Mouse (Mus musculus) cerebellum, postnatal 25 days (tissue): ENCODE results near the gene Acap3.

Experiments used
- DNase-seq, 2 experiments: peaks; one replicate each; pipeline ENCODE4 v3.0.0; 2021; ENCODE audit warnings: mixed read lengths in 2 of 2

The Acap3 gene

GRCm38 (mm10) chr4:155891551-155892001 is at the start of gene Acap3, which contains the start of gene Pusl1:
Acap3 (plus strand) TSS chr4:155891822.
Pusl1 (minus strand) TSS chr4:155891781.
- peak; percentile 98 to 99 for DNase-seq

GRCm38 (mm10) chr4:155843231-155843630 is 48.4 kb upstream of the Acap3 start:
- peak in 1 of 2 experiments; percentile 3 for DNase-seq

GRCm38 (mm10) chr4:155846871-155847578 is 44.6 kb upstream of the Acap3 start, which contains the start of gene Dvl1:
Dvl1 (plus strand) TSS chr4:155847402.
- DNase-seq, result peak; percentile 98 to 99

DNA sequence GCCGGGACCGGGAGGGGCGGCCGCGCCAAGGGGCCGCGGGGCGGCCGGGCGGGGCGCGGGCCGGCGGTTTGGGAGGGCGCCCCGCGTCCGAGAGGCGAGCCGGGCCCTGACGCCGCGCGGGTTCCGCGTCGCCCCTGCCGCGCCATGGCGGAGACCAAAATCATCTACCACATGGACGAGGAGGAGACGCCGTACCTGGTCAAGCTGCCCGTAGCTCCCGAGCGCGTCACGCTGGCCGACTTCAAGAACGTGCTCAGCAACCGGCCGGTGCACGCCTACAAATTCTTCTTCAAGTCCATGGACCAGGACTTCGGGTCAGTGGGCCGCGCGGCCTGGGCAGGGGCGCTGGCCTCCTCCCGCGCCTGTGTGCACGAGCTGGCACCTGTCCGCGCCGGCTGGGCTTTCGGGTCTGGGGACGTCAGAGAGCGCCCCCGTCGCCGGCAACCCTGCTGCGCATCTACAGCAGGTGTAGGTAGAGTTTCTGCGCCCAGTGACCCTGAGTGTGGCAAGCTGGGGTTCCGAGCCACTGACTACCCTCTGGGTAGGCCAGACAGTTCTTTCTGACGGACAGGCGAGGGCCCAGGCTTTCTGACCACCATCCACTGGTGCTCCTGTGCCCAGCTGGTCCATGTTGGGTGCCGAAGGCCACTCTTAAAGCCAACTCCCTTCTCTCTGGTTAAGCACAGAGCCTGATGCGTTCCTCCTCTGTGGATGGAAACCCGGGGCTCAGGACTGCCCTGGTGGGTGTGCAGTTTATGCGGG is 43.9 kb upstream of the Acap3 start:
- peak; percentile 49 to 70 for DNase-seq

- peak in 1 of 2 experiments; percentile 22 for DNase-seq
These were observed 43.1 kb upstream of the Acap3 start for GRCm38 (mm10) chr4:155848434-155849095.

- peak in 1 of 2 experiments; percentile 9 for DNase-seq
These were observed 42.2 kb upstream of the Acap3 start for GRCm38 (mm10) chr4:155849391-155849790.

DNA sequence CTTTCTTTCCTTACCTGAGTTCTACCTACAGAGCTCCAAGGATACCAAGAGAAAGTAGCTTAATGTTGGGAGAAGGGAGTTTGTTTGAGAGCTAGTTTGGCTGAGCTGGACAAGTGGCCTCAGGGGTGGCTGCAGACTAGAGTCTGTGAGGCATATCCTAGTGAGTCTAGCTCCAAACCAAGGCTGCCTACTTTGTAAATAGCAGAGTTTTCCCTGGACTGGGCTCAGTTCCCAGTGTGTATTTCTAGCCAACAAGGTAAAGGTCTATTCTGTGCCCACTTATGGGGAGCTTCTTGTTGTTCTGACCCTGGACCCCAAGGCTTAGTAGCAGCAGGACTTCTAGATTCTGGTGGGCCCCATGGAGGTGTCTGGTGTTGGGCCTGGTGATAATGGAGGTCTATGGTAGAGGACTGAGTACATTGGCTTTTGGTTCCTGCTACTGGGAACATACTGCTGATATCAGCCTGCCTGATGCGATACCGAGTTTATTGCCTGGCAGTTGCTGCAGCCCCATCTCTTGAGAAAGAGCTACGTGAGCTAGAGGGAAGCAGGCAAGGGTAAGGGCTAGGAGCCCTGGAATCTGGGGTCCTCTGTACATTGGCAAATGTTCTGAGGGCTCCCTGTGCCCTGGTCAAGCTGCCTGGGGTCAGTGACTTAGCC is 41.7 kb upstream of the Acap3 start:
- DNase-seq, result peak in 1 of 2 experiments; percentile 10

GRCm38 (mm10) chr4:155851368-155851767 is 40.3 kb upstream of the Acap3 start:
- DNase-seq, result peak in 1 of 2 experiments; percentile 16

GRCm38 (mm10) chr4:155851951-155852411 is 39.6 kb upstream of the Acap3 start:
- DNase-seq, result peak; percentile 64 to 73

DNA sequence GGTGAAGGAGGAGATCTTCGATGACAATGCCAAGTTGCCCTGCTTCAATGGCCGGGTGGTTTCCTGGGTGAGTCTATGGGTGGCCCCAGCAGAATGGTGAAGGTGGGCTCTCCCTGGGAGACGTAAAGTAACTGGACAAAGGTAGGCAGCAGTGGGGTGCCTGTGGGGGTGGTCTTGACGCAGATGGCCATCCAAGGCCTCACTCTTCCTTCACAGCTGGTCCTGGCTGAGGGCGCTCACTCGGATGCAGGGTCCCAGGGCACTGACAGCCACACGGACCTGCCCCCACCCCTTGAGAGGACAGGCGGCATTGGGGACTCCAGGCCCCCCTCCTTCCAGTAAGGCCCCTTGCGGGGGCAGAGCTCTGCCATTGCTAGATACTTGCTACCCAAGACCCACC is 38.2 kb upstream of the Acap3 start:
- peak in 1 of 2 experiments; percentile 12 for DNase-seq

GRCm38 (mm10) chr4:155854991-155855390 is 36.6 kb upstream of the Acap3 start:
- peak; percentile 8 to 20 for DNase-seq

GRCm38 (mm10) chr4:155856071-155856470 is 35.6 kb upstream of the Acap3 start:
- peak; percentile 44 to 61 for DNase-seq

GRCm38 (mm10) chr4:155856881-155857280 is 34.7 kb upstream of the Acap3 start:
- DNase-seq, result no peak

DNA sequence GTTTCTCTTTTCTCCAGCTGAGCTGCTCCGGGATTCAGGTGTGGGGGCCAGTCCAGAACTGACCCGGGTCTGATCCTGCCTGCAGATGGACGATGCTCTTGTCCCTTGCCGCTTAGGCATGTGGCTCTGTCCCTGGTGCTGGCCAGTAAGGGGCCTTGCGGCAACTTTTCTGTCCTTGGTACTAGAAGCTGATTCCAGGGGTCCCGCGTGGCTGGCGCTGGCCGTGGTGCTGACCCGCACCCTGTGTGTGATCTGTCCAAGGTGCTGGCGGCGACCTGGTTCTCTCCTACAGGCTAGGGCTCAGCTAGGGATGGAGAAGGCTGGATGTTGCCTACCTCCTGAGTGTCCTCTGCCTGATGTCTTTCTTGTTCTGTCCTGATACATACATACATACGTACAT is 32.3 kb upstream of the Acap3 start:
- peak in 1 of 2 experiments; percentile 14 for DNase-seq

DNA sequence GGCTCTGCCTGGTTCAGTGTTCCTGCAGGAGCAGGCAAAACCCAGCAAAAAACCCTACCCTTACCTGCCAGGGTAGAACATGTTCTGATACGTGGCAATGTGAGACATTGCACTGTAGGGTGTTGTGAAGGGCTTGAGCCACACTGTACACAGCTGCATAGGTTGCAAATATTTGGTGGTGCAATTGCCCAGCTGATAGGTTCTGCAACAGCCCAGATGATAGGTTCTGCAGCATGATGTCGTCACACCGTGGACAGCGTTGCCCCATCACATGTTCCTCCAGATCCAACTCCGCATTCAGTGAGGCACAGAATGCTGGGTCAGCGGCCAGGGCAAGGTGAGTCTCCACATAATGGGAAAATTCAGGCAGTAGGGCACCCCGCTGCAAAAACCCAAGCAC is 29.8 kb upstream of the Acap3 start:
- DNase-seq, result peak in 1 of 2 experiments; percentile 9

- DNase-seq, result peak in 1 of 2 experiments; percentile 25
These were observed 28.6 kb upstream of the Acap3 start, which contains the start of gene Tas1r3 for GRCm38 (mm10) chr4:155863001-155863400. Tas1r3 (minus strand) TSS chr4:155863362.

- peak in 1 of 2 experiments; percentile 51 for DNase-seq
These were observed 22.9 kb upstream of the Acap3 start for GRCm38 (mm10) chr4:155868614-155869298.

- DNase-seq, result peak; percentile 96 to 98
These were observed 22.1 kb upstream of the Acap3 start, which contains the start of the genes Cptp and Ints11 for GRCm38 (mm10) chr4:155869317-155870033. Cptp (minus strand) TSS chr4:155869440. Ints11 (plus strand) TSS chr4:155869546.

DNA sequence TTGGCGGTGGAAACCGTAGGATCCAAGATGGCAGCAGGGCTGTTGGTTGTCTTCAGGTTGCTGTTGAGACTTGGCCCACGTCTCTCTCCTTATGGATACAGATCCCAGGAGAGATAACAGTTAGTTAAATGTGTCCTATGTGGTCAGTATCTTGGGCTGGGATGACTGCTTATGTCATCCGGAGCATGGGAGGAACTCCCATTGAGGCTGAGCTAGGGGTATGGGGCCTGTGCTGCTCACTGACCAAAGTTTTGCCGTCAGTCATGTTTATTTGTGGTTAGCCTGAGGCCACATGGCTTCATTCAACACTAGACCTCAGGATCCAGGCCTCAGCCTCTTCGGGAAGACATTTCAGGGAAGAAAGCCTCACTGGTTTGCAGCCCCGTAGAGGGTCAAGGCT is 20.2 kb upstream of the Acap3 start:
- no peak for DNase-seq

DNA sequence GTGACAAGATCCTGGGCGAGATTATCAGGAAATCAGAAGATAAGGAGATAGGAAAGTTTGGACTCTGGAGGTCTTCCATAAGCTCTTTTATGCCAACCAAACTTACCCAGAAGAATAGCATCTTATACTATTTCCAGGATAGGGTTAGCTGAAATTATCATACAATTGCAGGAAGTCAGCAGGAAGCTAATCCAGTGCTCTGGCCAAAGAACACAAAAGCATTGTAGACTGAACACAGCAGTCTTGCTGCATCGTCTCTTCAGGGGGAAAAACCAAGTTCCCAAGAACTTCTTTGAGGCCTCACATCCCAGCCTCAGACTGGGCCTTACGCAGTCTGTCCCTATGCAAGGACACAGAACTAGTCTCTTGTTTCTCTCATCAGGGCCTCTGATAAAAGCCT is 8.0 kb upstream of the Acap3 start:
- no peak for DNase-seq

- DNase-seq, result no peak
These were observed 5.3 kb upstream of the Acap3 start for GRCm38 (mm10) chr4:155886330-155886729.
